Mouse (Mus musculus): Measurements from ENCODE around the gene Dkkl1. TPM values are rescaled to one million over a fixed set of nuclear protein-coding genes. Genes with fewer than 3 reads are reported as not detected.
A peak's percentile ranks its signal among the peaks of the same experiment; 100 is the strongest.
"Not testable (repeated sequence)": the region's sequence is repeated elsewhere in the genome, so short reads cannot be mapped to it uniquely, and the experiment has no call there.

Gene Dkkl1
- polyA plus RNA-seq, 1 experiment from 2014 or later, result 1.4 TPM

- Histone ChIP-seq H3K27me3 (ENCODE audit: control insufficient read depth, insufficient read depth, low read length) (peaks cover 97% of the 10 kb centered on the region), H3K9ac (ENCODE audit: low read length) (no peak within 1 kb of the TSS), H3K4me1 (ENCODE audit: control insufficient read depth, insufficient read depth, low read length) (peaks cover 14% of the 10 kb centered on the region), H3K4me2 (ENCODE audit: low read depth, low read length) (no peak within 1 kb of the TSS), H3K9me3 (replicated peaks; ENCODE audit: control insufficient read depth, low read length) (no peaks in the 10 kb centered on the region), H3K27ac (ENCODE audit: low read length) (no peak within 1 kb of the TSS), H3K36me3 (ENCODE audit: control insufficient read depth, insufficient read depth) (no peaks in the 10 kb centered on the region), H3K4me3 (ENCODE audit: low read length) (no peak within 1 kb of the TSS)
- ATAC-seq (replicated peaks; ENCODE audit: extremely low read depth, insufficient read depth, low FRiP score), result no peak
- WGBS, result 32% methylated on average over 7 of the region's 7 CpGs
Observed at GRCm38 (mm10) chr7:45179469-45179868, 32.5 kb downstream of the Dkkl1 start, which contains the start of gene Gfy. Gfy (minus strand) TSS chr7:45179569.

GRCm38 (mm10) chr7:45178550-45178949 lies 33.4 kb downstream of the Dkkl1 start:
- no peak overlapping the region for H3K9ac ChIP-seq (ENCODE audit: low read length)
- 29% methylated on average over 7 of the region's 7 CpGs for WGBS
- H3K27me3 ChIP-seq (ENCODE audit: control insufficient read depth, insufficient read depth, low read length), result peaks cover 92% of the 10 kb centered on the region
- H3K27ac ChIP-seq (ENCODE audit: low read length), result no peak overlapping the region
- H3K4me1 ChIP-seq (ENCODE audit: control insufficient read depth, insufficient read depth, low read length), result peaks cover 14% of the 10 kb centered on the region
- no peak overlapping the region for H3K4me2 ChIP-seq (ENCODE audit: low read depth, low read length)
- ATAC-seq (replicated peaks; ENCODE audit: extremely low read depth, insufficient read depth, low FRiP score), result no peak
- no peak overlapping the region for H3K4me3 ChIP-seq (ENCODE audit: low read length)
- no peaks in the 10 kb centered on the region for H3K36me3 ChIP-seq (ENCODE audit: control insufficient read depth, insufficient read depth)
- no peaks in the 10 kb centered on the region for H3K9me3 ChIP-seq (replicated peaks; ENCODE audit: control insufficient read depth, low read length)

- Histone ChIP-seq H3K4me2 (ENCODE audit: low read depth, low read length) (peak overlapping the region; percentile 47), H3K4me3 (ENCODE audit: low read length) (peak overlapping the region; percentile 27; the same call in 1 of the 2 replicates), H3K9me3 (replicated peaks; ENCODE audit: control insufficient read depth, low read length) (peaks cover 8% of the 10 kb centered on the region), H3K27ac (ENCODE audit: low read length) (no peak overlapping the region), H3K27me3 (ENCODE audit: control insufficient read depth, insufficient read depth, low read length) (peaks cover 82% of the 10 kb centered on the region), H3K9ac (ENCODE audit: low read length) (no peak overlapping the region; the same call in 1 of the 2 replicates), H3K4me1 (ENCODE audit: control insufficient read depth, insufficient read depth, low read length) (peaks cover 9% of the 10 kb centered on the region), H3K36me3 (ENCODE audit: control insufficient read depth, insufficient read depth) (no peaks in the 10 kb centered on the region)
- no peak for ATAC-seq (replicated peaks; ENCODE audit: extremely low read depth, insufficient read depth, low FRiP score)
- 7% methylated on average over 30 of the region's 31 CpGs for WGBS
Observed at GRCm38 (mm10) chr7:45176356-45176755, 35.6 kb downstream of the Dkkl1 start.

DNA sequence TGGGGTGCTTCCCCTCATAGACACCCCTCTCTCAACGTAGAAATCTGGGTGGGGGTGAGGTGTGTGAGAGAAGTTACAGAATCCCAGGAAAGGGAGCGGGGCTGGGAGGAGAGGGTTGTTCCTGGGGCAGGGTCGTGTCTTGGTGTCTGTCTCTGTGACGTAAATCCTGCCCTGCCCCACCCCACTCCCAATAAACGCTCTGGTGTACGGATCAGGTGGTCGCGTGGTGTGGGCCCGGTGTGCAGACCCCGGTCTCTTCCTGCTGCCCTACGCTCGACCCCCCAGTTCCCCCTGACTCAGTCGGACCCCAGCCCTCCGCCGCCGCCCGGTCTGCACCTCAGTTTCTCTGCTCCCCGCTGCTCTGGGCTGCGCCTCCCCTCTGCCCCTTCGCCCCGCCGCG lies 36.0 kb downstream of the Dkkl1 start:
- H3K4me1 ChIP-seq (ENCODE audit: control insufficient read depth, insufficient read depth, low read length), result peaks cover 6% of the 10 kb centered on the region
- H3K36me3 ChIP-seq (ENCODE audit: control insufficient read depth, insufficient read depth), result no peaks in the 10 kb centered on the region
- H3K4me2 ChIP-seq (ENCODE audit: low read depth, low read length), result peak overlapping the region; percentile 47
- H3K27me3 ChIP-seq (ENCODE audit: control insufficient read depth, insufficient read depth, low read length), result peaks cover 78% of the 10 kb centered on the region
- ATAC-seq (replicated peaks; ENCODE audit: extremely low read depth, insufficient read depth, low FRiP score), result no peak
- 3% methylated on average over 23 of the region's 23 CpGs for WGBS
- H3K27ac ChIP-seq (ENCODE audit: low read length), result no peak overlapping the region
- peaks cover 12% of the 10 kb centered on the region for H3K9me3 ChIP-seq (replicated peaks; ENCODE audit: control insufficient read depth, low read length)
- no peak overlapping the region; the same call in 1 of the 2 replicates for H3K9ac ChIP-seq (ENCODE audit: low read length)
- H3K4me3 ChIP-seq (ENCODE audit: low read length), result peak overlapping the region; percentile 27; the same call in 1 of the 2 replicates

DNA sequence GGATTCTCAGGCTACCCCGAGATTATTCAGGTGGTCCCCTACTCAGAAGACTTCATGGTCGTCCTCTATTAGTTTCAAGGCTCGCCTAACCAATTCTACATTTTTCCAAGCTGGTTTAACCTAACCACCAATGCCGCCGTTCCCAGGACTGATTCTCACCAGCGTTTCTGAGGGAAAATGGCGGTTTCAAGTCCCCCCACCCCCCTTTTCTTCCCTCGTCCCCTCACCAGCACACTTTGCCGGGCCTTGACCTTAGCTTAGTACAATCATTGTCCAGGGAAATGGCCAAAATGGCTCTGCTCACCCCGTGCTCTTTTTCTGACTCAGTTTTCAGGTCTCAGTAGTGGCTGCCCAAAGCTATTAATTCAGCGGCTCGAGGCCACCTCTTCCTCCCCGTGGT lies 36.5 kb downstream of the Dkkl1 start:
- Histone ChIP-seq H3K4me3 (ENCODE audit: low read length) (no peak overlapping the region), H3K9ac (ENCODE audit: low read length) (no peak overlapping the region), H3K4me2 (ENCODE audit: low read depth, low read length) (no peak overlapping the region), H3K36me3 (ENCODE audit: control insufficient read depth, insufficient read depth) (no peaks in the 10 kb centered on the region), H3K4me1 (ENCODE audit: control insufficient read depth, insufficient read depth, low read length) (peaks cover 6% of the 10 kb centered on the region), H3K27ac (ENCODE audit: low read length) (no peak overlapping the region), H3K9me3 (replicated peaks; ENCODE audit: control insufficient read depth, low read length) (peaks cover 18% of the 10 kb centered on the region), H3K27me3 (ENCODE audit: control insufficient read depth, insufficient read depth, low read length) (peaks cover 76% of the 10 kb centered on the region)
- ATAC-seq (replicated peaks; ENCODE audit: extremely low read depth, insufficient read depth, low FRiP score), result no peak
- WGBS, result 8% methylated on average over 13 of the region's 13 CpGs

DNA sequence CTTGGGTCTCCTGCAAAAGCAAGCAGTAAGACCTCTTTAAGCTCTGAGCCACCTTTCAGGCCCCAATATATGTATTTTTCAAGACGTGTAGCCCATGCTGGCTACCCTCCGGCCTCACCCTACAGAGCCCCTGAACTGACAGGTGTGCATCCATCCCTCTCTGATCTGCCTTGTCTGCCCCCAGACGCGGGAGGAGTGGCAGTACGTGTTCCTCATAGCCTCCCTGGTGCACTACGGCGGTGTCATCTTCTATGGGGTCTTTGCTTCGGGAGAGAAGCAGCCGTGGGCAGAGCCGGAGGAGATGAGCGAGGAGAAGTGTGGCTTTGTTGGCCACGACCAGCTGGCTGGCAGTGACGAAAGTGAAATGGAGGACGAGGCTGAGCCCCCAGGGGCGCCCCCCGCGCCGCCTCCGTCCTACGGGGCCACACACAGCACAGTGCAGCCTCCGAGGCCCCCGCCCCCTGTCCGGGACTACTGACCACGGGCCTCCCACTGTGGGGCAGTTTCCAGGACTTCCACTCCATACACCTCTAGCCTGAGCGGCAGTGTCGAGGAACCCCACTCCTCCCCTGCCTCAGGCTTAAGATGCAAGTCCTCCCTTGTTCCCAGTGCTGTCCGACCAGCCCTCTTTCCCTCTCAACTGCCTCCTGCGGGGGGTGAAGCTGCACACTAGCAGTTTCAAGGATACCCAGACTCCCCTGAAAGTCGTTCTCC lies 37.2 kb downstream of the Dkkl1 start:
- WGBS, result 7% methylated on average over 29 of the region's 29 CpGs
- Histone ChIP-seq H3K4me3 (ENCODE audit: low read length) (0 out of 2 replicates have a peak overlapping the region, but pooled peaks have one; percentile 0), H3K9me3 (replicated peaks; ENCODE audit: control insufficient read depth, low read length) (peaks cover 24% of the 10 kb centered on the region), H3K9ac (ENCODE audit: low read length) (peak overlapping the region; percentile 25; the same call in 1 of the 2 replicates), H3K27ac (ENCODE audit: low read length) (no peak overlapping the region), H3K4me2 (ENCODE audit: low read depth, low read length) (peak overlapping the region; percentile 15; the same call in 1 of the 2 replicates), H3K36me3 (ENCODE audit: control insufficient read depth, insufficient read depth) (no peaks in the 10 kb centered on the region), H3K4me1 (ENCODE audit: control insufficient read depth, insufficient read depth, low read length) (peaks cover 6% of the 10 kb centered on the region), H3K27me3 (ENCODE audit: control insufficient read depth, insufficient read depth, low read length) (peaks cover 69% of the 10 kb centered on the region)
- ATAC-seq (replicated peaks; ENCODE audit: extremely low read depth, insufficient read depth, low FRiP score), result no peak

GRCm38 (mm10) chr7:45173772-45174171 lies 38.2 kb downstream of the Dkkl1 start:
- H3K27me3 ChIP-seq (ENCODE audit: control insufficient read depth, insufficient read depth, low read length), result peaks cover 68% of the 10 kb centered on the region
- not testable (repeated sequence) for H3K27ac ChIP-seq (ENCODE audit: low read length); H3K9ac ChIP-seq (ENCODE audit: low read length); H3K4me1 ChIP-seq (ENCODE audit: control insufficient read depth, insufficient read depth, low read length); H3K36me3 ChIP-seq (ENCODE audit: control insufficient read depth, insufficient read depth); H3K4me3 ChIP-seq (ENCODE audit: low read length); H3K4me2 ChIP-seq (ENCODE audit: low read depth, low read length); ATAC-seq (replicated peaks; ENCODE audit: extremely low read depth, insufficient read depth, low FRiP score)
- 53% methylated on average over 1 of the region's 1 CpGs for WGBS
- peaks cover 34% of the 10 kb centered on the region for H3K9me3 ChIP-seq (replicated peaks; ENCODE audit: control insufficient read depth, low read length)

GRCm38 (mm10) chr7:45172974-45173373 lies 39.0 kb downstream of the Dkkl1 start:
- H3K27me3 ChIP-seq (ENCODE audit: control insufficient read depth, insufficient read depth, low read length), result peaks cover 67% of the 10 kb centered on the region
- no peak for ATAC-seq (replicated peaks; ENCODE audit: extremely low read depth, insufficient read depth, low FRiP score)
- peaks cover 6% of the 10 kb centered on the region for H3K4me1 ChIP-seq (ENCODE audit: control insufficient read depth, insufficient read depth, low read length)
- H3K9ac ChIP-seq (ENCODE audit: low read length), result no peak overlapping the region
- no peak overlapping the region for H3K4me3 ChIP-seq (ENCODE audit: low read length)
- 57% methylated on average over 7 of the region's 7 CpGs for WGBS
- H3K36me3 ChIP-seq (ENCODE audit: control insufficient read depth, insufficient read depth), result no peaks in the 10 kb centered on the region
- no peak overlapping the region for H3K27ac ChIP-seq (ENCODE audit: low read length)
- H3K4me2 ChIP-seq (ENCODE audit: low read depth, low read length), result no peak overlapping the region
- H3K9me3 ChIP-seq (replicated peaks; ENCODE audit: control insufficient read depth, low read length), result peaks cover 34% of the 10 kb centered on the region

DNA sequence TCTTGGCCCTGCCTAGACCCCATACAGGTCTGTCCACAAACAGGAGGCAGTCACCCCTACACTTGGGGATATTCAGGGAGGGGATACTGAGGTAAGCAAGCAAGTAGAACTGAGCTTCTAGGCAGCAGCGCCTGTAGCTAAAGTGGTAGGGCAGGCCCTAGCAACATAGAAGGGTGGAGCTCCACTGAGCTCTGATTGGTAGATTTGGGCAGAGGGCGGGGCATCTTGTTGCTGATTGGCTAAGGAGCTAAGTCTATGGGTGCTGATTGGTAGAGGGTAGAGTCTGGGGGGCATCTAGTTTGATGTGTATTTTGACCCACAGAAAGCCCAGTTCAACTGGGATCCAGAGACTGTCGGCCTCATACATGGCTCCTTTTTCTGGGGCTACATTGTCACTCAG lies 42.5 kb downstream of the Dkkl1 start:
- no peak overlapping the region for H3K4me3 ChIP-seq (ENCODE audit: low read length)
- ATAC-seq (replicated peaks; ENCODE audit: extremely low read depth, insufficient read depth, low FRiP score), result no peak
- 90% methylated on average over 3 of the region's 3 CpGs for WGBS
- no peak overlapping the region for H3K27ac ChIP-seq (ENCODE audit: low read length)
- no peaks in the 10 kb centered on the region for H3K36me3 ChIP-seq (ENCODE audit: control insufficient read depth, insufficient read depth)
- no peak overlapping the region for H3K9ac ChIP-seq (ENCODE audit: low read length)
- H3K27me3 ChIP-seq (ENCODE audit: control insufficient read depth, insufficient read depth, low read length), result peaks cover 67% of the 10 kb centered on the region
- peaks cover 34% of the 10 kb centered on the region for H3K9me3 ChIP-seq (replicated peaks; ENCODE audit: control insufficient read depth, low read length)
- no peak overlapping the region for H3K4me2 ChIP-seq (ENCODE audit: low read depth, low read length)
- H3K4me1 ChIP-seq (ENCODE audit: control insufficient read depth, insufficient read depth, low read length), result peaks cover 3% of the 10 kb centered on the region; the same call in 1 of the 2 replicates

Measured in heart, embryonic 16.5 days (tissue).